Mouse (Mus musculus) intestine, embryonic 14.5 days (tissue): ENCODE results near the gene Lsp1. TPM values are rescaled to one million over a fixed set of nuclear protein-coding genes. Genes with fewer than 3 reads are reported as not detected.

Experiments used
- ATAC-seq: fragments of 200-750 bp; cut with Nextera tagmentation; replicated peaks from 2 replicates; pipeline ENCODE4 v1.8.0; 2017; ENCODE audit warnings: low read depth, moderate number of reproducible peaks, moderate TSS enrichment, moderate library complexity; ENCODE audit not compliant: low FRiP score, low TSS enrichment
- DNase-seq: peaks from one replicate; pipeline ENCODE4 v3.0.0-alpha.2; 2018; ENCODE audit warnings: low spot score
- H3K27ac ChIP-seq: fragments of 300-500 bp; sonication (generic); 2 replicates; pipeline ENCODE4 v1.5.1; 2014; ENCODE audit warnings: low read depth, mild to moderate bottlenecking, control low read depth
- H3K27me3 ChIP-seq: fragments of 300-500 bp; sonication (generic); replicated peaks from 2 replicates; pipeline ENCODE4 v1.6.1; 2014; ENCODE audit warnings: low read length, control low read depth; ENCODE audit not compliant: control insufficient read depth, insufficient read depth
- H3K36me3 ChIP-seq: fragments of 300-500 bp; sonication (generic); 2 replicates; pipeline ENCODE4 v1.6.1; 2014; ENCODE audit warnings: low read length, control low read depth; ENCODE audit not compliant: control insufficient read depth, insufficient read depth
- H3K4me1 ChIP-seq: fragments of 300-500 bp; sonication (generic); replicated peaks from 2 replicates; pipeline ENCODE4 v1.6.1; 2014; ENCODE audit warnings: low read length, control low read depth, mixed read lengths; ENCODE audit not compliant: control insufficient read depth, insufficient read depth
- H3K4me2 ChIP-seq: fragments of 300-500 bp; sonication (generic); 2 replicates; pipeline ENCODE4 v1.6.1; 2014; ENCODE audit warnings: low read length
- H3K4me3 ChIP-seq: fragments of 300-500 bp; sonication (generic); 2 replicates; pipeline ENCODE4 v1.5.1; 2014; ENCODE audit warnings: low read depth, low read length, control low read depth, mixed read lengths
- H3K9ac ChIP-seq: fragments of 300-500 bp; sonication (generic); 2 replicates; pipeline ENCODE4 v1.6.1; 2014; ENCODE audit warnings: mild to moderate bottlenecking, low read length
- H3K9me3 ChIP-seq: fragments of 300-500 bp; sonication (generic); 2 replicates; pipeline ENCODE4 v1.6.1; 2016; ENCODE audit warnings: low read length, control low read depth; ENCODE audit not compliant: control insufficient read depth
- WGBS: fragments of 180-500 bp; shearing (Covaris S2); extraction: QIAGEN DNeasy Blood & Tissue Kit; methylation state at CpG from one replicate; pipeline ENCODE4 v1.1.7; 2014; 5-methylcytosine and 5-hydroxymethylcytosine counted together
- polyA plus RNA-seq: library from polyadenylated mRNA; unstranded; fragments of >200 nt; fragmentation: Nextera tagmentation; extraction: Ambion mirVana; gene quantifications from 2 replicates; pipeline ENCODE4 v1.2.1, GENCODE M21; 2014

Lsp1 gene
- polyA plus RNA-seq = 145 and 153 TPM in 2 replicates

DNA sequence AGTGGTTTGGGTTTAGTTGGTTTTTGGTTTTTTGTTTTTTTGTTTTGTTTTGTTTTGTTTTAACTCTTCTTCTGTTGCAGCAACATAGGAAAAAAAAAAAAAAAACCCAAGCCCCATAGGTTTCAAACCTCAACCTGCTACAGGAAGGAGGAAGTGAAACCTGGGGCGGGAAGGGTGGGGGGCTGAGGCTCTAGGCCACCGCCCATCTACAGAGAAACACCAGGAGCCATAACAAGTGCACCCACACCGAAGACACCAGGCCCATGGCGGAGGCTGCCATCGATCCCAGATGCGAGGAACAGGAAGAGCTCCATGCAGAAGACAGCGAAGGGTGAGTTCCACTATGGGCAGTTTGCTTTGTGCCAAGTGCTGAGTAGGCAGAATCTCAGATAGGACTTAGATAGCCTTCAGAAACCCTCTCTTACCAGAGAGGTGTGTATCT is at the start of gene Lsp1:
Gene Lsp1, plus strand, starts transcription at position 174 of the 442 bp plus-strand sequence.
- no peak for ATAC-seq
- Histone ChIP-seq H3K27me3 (no peaks in the 10 kb centered on the region), H3K4me3 (no peak within 1 kb of the TSS), H3K27ac (peak within 1 kb of the TSS; percentile 94), H3K9ac (no peak within 1 kb of the TSS), H3K4me1 (peaks cover 33% of the 10 kb centered on the region), H3K9me3 (no peaks in the 10 kb centered on the region), H3K36me3 (no peaks in the 10 kb centered on the region), H3K4me2 (no peak within 1 kb of the TSS)
- DNase-seq = no peak
- WGBS = 90% methylated on average over 7 of the region's 7 CpGs

DNA sequence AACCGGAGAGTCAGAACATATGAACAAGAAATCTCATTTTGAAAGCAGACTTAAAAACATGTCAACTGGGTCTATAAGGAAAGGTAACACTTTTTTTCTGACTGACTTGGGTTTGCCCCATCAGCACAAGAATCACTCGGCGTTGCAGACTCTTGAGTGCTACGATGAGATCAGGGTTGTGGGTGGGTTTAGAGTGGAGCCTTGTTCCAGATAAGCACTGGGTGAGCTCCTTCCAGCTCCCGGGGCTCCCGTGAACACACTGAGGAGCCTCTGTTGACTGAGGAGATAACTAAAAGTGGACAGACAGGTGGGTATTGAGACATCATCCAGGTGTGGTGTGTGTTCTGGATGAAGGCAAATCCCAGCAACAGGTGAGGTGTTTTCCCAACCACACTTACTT is 47.3 kb upstream of the Lsp1 start:
- H3K27me3 ChIP-seq = no peaks in the 10 kb centered on the region
- no peak for DNase-seq

DNA sequence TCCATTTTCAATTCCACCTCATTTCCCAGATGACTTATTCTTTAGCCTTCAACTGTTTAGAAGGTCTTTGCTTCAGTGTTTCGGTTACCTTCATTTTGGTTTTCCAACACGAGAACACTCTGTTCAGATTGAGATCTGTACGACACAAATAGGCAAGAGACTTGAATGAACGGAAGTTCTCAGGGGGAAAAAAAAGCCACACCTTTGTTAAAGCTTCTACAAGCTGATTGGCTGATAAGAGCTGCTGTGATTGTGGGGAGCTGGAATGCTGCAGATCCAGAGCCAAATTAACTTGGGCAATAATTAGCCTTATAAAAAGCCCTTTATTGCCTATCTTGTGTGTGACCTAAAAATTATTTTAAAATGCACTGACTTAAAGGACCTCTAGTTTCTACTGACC is 45.3 kb upstream of the Lsp1 start:
- Histone ChIP-seq H3K27me3 (no peaks in the 10 kb centered on the region), H3K36me3 (no peaks in the 10 kb centered on the region), H3K4me3 (no peak overlapping the region), H3K9me3 (no peaks in the 10 kb centered on the region), H3K4me2 (no peak overlapping the region), H3K9ac (no peak overlapping the region), H3K4me1 (no peaks in the 10 kb centered on the region), H3K27ac (no peak overlapping the region)
- no peak for DNase-seq
- no peak for ATAC-seq
- 58% methylated on average over 4 of the region's 4 CpGs for WGBS

More for the DNA sequence above, 47.3 kb upstream of the Lsp1 start:
- Histone ChIP-seq H3K4me1 (no peaks in the 10 kb centered on the region), H3K9ac (no peak overlapping the region), H3K36me3 (no peaks in the 10 kb centered on the region), H3K4me2 (no peak overlapping the region), H3K9me3 (no peaks in the 10 kb centered on the region), H3K4me3 (no peak overlapping the region), H3K27ac (no peak overlapping the region)
- WGBS = 84% methylated on average over 6 of the region's 6 CpGs
- no peak for ATAC-seq

DNA sequence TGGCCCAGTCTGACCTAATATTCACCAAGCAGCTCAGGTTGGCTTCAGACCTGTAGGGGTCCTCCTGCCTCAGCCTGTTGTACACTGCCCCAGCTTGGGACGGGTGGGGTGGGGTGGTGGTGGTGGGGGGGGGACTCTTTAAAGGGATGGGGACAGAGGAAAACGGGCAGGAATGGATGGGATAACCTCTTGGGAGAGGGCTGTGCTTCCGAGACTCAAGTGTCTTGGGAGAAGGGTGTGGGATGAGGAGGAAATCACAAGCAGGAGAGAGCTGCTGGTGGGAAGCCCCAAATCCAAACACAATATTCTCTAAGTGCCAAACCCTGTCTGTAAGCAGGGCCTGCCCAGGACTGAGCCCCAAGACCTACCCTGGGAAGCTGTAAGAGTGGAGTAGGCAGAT is 44.4 kb upstream of the Lsp1 start:
- Histone ChIP-seq H3K4me2 (no peak overlapping the region), H3K36me3 (no peaks in the 10 kb centered on the region), H3K9ac (no peak overlapping the region), H3K9me3 (no peaks in the 10 kb centered on the region), H3K4me3 (no peak overlapping the region), H3K27me3 (no peaks in the 10 kb centered on the region), H3K4me1 (no peaks in the 10 kb centered on the region), H3K27ac (no peak overlapping the region)
- ATAC-seq (no peak), DNase-seq (no peak)
- WGBS = 75% methylated on average over 3 of the region's 3 CpGs

DNA sequence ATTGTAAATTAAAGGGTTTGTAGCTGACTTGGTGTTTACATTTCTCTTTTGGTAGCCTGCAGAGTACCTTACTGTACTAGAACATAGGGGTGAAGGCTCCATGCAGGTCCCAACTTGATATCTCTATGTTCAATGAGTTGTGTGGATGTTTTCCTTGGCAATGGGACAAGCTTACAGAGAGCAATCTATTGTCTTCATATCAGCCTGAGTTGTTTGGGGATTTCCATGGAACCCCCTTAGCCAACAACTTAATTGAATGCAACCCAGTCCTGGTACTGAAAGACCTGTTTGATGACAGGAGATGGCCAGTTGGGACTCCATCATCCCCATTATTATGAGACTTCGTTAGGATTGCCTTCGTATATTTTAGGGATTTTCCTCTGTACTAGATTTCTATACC is 42.6 kb upstream of the Lsp1 start:
- H3K27ac ChIP-seq = no peak overlapping the region
- no peaks in the 10 kb centered on the region for H3K36me3 ChIP-seq
- no peak overlapping the region for H3K9ac ChIP-seq
- no peaks in the 10 kb centered on the region for H3K9me3 ChIP-seq
- ATAC-seq (no peak), DNase-seq (no peak)
- H3K4me3 ChIP-seq = no peak overlapping the region
- no peaks in the 10 kb centered on the region for H3K4me1 ChIP-seq
- no peaks in the 10 kb centered on the region for H3K27me3 ChIP-seq
- H3K4me2 ChIP-seq = no peak overlapping the region
- WGBS = 100% methylated on average over 2 of the region's 2 CpGs

DNA sequence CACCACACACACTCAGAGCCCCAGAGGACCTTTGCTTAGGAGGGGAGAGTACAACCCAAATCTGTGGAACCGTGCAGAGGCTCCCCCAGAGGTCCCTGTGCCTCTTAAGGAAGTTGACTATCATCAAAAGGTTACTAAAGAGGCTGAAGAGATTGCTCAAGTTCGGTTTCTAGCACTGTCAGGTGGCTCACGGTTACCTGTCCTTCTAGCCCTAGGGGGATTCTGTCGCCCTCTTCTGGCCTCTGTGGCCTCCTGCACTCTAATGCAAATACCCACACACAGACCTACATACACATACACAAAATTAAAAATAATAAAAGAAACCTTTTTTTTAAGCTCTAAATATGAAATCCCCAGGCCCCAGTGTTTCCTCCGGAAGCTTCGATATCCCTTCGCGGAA is 41.9 kb upstream of the Lsp1 start:
- Histone ChIP-seq H3K9me3 (no peaks in the 10 kb centered on the region), H3K27me3 (no peaks in the 10 kb centered on the region), H3K9ac (no peak overlapping the region), H3K4me3 (no peak overlapping the region), H3K4me2 (no peak overlapping the region), H3K36me3 (no peaks in the 10 kb centered on the region), H3K27ac (no peak overlapping the region), H3K4me1 (no peaks in the 10 kb centered on the region)
- no peak for ATAC-seq
- WGBS = 90% methylated on average over 8 of the region's 8 CpGs
- DNase-seq = no peak

DNA sequence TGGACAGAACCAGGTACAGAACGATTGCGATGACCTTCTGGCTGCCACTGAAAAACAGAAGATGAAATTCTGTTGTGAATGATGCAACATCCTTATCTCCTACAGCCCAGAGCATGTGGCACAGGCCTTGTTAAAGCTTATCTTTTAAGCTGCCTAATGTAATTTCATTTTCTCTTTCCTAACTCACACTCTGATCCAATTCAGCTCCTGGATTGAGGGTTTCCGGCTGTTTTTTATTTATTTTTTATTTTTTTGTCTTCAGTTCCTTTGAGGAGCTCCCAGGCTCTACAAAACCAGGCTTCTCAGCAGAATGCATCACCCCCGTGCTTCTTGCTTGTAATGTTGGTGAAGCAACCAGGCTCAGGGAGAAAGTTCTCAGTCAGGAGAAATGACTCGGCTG is 40.7 kb upstream of the Lsp1 start:
- ATAC-seq = no peak

DNA sequence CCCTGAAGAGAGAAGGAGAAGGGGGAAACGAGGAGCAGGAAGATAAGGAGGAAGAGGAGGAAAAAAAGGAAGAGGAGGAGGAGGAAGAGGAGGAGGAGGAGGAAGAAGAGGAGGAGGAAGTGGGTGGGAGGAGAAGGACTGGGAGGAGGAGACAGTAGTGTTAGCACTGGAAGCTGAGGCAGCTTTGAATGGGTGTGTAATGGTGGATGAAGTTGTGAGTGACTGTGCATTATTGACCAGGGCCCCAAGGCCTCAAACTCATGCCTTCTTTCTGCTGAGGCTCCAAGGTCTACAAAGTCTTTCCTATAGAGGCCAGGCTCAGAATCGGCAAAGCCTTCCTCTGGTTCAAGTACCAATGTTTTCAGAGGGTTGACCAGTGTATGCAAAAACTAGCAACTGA is 38.8 kb upstream of the Lsp1 start:
- Histone ChIP-seq H3K4me3 (no peak overlapping the region), H3K36me3 (no peaks in the 10 kb centered on the region), H3K9ac (no peak overlapping the region), H3K27ac (no peak overlapping the region), H3K4me1 (0 out of 2 replicates have a peak, but pooled peaks cover 3% of the 10 kb centered on the region), H3K27me3 (no peaks in the 10 kb centered on the region), H3K9me3 (no peaks in the 10 kb centered on the region), H3K4me2 (no peak overlapping the region)
- WGBS = 74% methylated on average over 2 of the region's 2 CpGs
- DNase-seq = no peak
- ATAC-seq = no peak

More for the DNA sequence above, 40.7 kb upstream of the Lsp1 start:
- Histone ChIP-seq H3K27ac (no peak overlapping the region), H3K4me2 (no peak overlapping the region), H3K27me3 (no peaks in the 10 kb centered on the region), H3K4me1 (no peaks in the 10 kb centered on the region), H3K9me3 (no peaks in the 10 kb centered on the region), H3K36me3 (no peaks in the 10 kb centered on the region), H3K4me3 (no peak overlapping the region), H3K9ac (no peak overlapping the region)
- WGBS = 79% methylated on average over 5 of the region's 5 CpGs
- DNase-seq = no peak

DNA sequence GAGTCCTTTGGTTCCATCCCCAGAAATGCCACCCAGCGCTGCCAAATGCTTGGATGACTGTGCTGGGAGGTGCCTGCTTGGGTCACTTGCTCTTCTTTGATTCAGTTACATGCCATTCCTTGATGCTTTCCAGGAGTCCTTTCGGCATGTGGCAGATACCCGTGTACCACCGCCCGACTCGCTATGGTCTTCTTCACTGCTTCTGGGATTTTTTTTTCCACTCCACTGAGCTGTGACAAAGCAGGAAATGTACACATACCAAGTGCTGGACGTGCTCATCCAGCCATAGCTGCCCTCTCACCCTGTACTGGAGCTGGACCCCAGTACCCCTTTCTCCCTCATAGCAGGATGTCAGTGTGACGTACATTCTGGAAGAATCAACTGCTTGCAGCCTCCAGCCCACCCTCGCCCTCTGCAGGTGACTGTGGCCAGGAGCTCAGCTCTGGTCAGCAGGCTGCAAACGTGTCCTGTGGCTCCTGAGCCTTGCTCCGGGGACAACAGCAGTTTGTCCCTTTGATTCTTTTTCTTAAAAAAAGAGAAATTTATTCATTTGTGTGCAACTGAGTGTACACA is 34.9 kb upstream of the Lsp1 start:
- DNase-seq (no peak), ATAC-seq (no peak)
- no peaks in the 10 kb centered on the region for H3K36me3 ChIP-seq
- no peak overlapping the region for H3K4me2 ChIP-seq
- peaks cover 11% of the 10 kb centered on the region for H3K4me1 ChIP-seq
- H3K4me3 ChIP-seq = no peak overlapping the region
- H3K27ac ChIP-seq = no peak overlapping the region
- no peak overlapping the region for H3K9ac ChIP-seq
- H3K9me3 ChIP-seq = no peaks in the 10 kb centered on the region
- WGBS = 58% methylated on average over 11 of the region's 11 CpGs
- H3K27me3 ChIP-seq = no peaks in the 10 kb centered on the region
